Mouse (Mus musculus): ENCODE results near the gene Gm11032. TPM values are rescaled to one million over a fixed set of nuclear protein-coding genes. Genes with fewer than 3 reads are reported as not detected.

Gene Gm11032
- polyA plus RNA-seq (2017; shearing (Covaris generic)) = not detected

DNA sequence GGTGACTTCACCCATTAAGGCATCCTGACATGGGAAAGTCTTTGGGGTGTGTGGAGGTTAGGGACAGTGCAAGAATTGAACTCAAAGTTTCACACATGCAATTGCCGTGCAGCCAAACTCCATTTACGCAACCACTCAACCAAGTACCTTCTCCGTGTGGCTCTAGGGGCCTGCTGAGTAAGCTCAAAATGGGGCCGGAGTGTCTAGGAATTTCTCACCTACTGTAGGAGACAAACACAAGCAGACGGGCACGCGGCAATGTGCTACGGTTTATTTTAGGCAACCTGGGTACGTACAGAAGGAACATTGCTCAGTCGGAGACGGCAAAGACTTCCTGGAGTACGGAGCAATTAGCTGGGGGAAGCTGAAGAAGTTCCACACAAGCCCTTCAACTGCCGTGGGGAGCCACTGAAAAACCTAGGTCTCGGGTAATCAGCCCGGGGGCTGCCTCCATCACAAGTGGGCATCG is at the start of gene Gm11032:
Gm11032 (plus strand) TSS at position 51 of the 469 bp plus-strand sequence.

GRCm38 (mm10) chr11:4594608-4595500 is 25.0 kb upstream of the Gm11032 start, which contains the start of gene Mtmr3:
Mtmr3 (minus strand) TSS chr11:4594863.

DNA sequence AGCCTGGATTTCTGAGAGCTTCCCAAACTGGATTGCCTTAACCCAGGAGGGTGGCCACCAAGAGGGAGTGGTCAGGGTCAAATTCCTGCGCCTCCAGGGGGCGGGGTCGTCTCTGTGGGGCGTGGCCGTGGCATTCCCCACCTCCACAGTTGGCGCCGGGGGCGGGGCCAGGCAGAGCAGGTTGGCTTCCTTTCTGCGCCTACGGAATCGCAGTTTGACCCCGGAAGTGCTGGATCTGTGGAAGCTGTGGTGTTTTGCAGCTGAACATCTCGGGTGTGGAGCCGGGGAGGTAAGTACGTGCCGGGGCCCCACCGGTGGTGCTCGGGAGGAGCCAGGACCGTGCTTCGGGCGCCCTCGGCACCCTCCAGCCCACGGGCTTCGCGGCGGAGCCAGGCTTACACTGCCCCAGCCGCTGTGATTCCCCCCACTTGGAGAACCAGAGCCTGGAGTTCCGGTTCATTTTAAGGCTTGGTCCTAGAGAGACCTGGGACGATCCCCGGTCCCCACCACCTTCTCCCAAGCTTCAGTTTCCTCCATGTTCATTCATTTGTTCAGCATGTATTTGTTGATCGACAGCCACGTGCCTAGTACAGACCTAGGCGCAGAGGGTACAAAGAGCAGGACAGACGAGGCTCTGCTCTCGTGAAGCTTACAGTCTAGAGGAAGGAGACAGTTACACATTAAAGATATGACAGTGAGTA is 17.8 kb downstream of the Gm11032 start, which contains the start of gene Ascc2:
Ascc2 (plus strand) TSS at position 214 of the 701 bp plus-strand sequence.

Other genes with a start within 250 kb of the Gm11032 start
- gene Hormad2, start 179.0 kb upstream of the Gm11032 start, polyA plus RNA-seq (2017; shearing (Covaris generic)) = 0.59 TPM
- 46.7 TPM for gene Mtmr3, start 25.2 kb upstream of the Gm11032 start, polyA plus RNA-seq (2017; shearing (Covaris generic))
- 54.2 TPM for gene Ascc2, start 17.7 kb downstream of the Gm11032 start, polyA plus RNA-seq (2017; shearing (Covaris generic))
- gene Uqcr10, start 84.3 kb downstream of the Gm11032 start, polyA plus RNA-seq (2017; shearing (Covaris generic)) = 374 TPM
- gene Zmat5, start 84.6 kb downstream of the Gm11032 start, polyA plus RNA-seq (2017; shearing (Covaris generic)) = 113 TPM
- gene Cabp7, start 126.7 kb downstream of the Gm11032 start, polyA plus RNA-seq (2017; shearing (Covaris generic)) = not detected
- gene Nf2, start 229.5 kb downstream of the Gm11032 start, polyA plus RNA-seq (2017; shearing (Covaris generic)) = 59.9 TPM

Measured in inflammation-experienced regulatory T-cells, adult 16 weeks (primary cell).